Mouse (Mus musculus) left cerebral cortex, postnatal 36 days (tissue): ENCODE data around the gene Gja4. TPM values are rescaled to one million over a fixed set of nuclear protein-coding genes. Genes with fewer than 3 reads are reported as not detected.

ENCODE experiments used
- DNase-seq, 2 experiments: peaks; one replicate each; pipeline ENCODE4 v3.0.0; 2021 to 2022; ENCODE audit warnings: low spot score in 2 of 2, mixed read lengths in 1 of 2
- intact Hi-C: fragments of 180-260 bp; cut with DNase I; formaldehyde crosslinking; loops from one replicate; pipeline ENCODE4 v1.15.1; 2025
- total RNA-seq, 2 experiments: library from RNA; stranded (reverse); gene quantifications; 2 replicates each; pipeline ENCODE4 v1.2.3; 2021

Gene Gja4
- total RNA-seq, 2 experiments from 2014 or later: 3.6 to 4.5 TPM

DNA sequence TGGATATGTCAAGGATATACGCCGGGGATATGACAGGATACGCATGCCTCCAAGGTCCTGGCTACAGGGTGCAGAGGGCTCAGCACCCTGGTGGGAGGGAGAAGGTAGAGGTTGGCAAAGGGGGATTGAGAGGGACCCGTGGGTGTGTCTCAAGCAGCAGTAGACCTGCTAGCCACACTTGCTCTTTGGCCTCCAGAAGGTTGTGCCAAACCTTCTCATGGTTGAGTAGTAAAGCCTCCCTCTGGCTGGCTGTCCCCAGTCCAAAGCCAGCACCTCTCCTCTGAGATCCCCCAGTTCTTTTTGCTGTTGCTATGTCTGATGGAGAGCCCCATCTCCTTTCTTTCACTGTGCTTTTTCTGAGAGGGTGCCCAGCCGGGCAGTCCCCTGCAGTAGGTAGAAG lies 11.4 kb upstream of the Gja4 start:
- intact Hi-C loops: no loop called here

DNA sequence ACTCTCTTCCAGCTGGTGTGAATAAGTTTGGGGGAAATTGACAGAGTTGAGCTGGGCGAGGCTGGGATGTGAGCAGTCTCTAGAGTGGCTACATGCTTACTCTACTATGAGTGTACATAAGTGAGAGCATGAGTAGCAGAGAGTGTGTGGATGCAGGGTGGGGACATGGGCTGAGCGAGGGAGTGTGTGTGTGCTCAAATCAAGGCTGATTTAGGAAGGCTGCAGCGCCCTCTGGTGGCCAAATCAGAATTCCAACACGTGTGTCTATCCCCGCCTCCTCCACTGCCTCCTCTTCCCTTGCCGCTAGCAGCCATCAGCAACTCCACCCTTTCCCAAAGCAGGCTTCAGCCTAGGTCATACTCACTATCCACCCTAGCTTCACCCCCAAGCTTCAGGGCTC lies 10.9 kb upstream of the Gja4 start:
- intact Hi-C loops: loop anchor here (5.0 kb wide), 1 partner anchor 87 kb away; no protein-coding TSS in a partner anchor
- DNase-seq: peak; percentile 73 to 74

More for the DNA sequence above, 11.4 kb upstream of the Gja4 start:
- DNase-seq: no peak

DNA sequence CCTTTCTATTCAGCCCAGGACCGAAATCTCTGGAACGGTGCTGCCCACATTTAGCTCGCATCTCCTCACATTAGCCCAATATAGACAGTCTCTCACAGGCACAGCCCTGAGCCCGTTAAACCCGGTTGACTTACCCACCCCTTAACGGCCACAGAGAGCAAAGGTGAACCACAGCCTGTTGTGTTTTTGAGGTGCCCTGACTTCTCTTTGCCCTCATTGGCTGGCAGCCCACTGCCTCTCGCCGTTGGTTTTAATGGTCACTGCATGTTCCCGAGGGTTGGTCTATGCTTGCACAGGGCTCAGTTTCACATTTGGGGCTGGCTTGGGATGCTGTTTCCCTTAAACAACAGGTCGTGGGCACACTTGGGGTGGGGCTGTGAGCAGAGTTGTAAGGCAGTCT lies 10.5 kb upstream of the Gja4 start:
- intact Hi-C loops: loop anchor here (5.0 kb wide), 1 partner anchor 87 kb away; no protein-coding TSS in a partner anchor
- DNase-seq: no peak

DNA sequence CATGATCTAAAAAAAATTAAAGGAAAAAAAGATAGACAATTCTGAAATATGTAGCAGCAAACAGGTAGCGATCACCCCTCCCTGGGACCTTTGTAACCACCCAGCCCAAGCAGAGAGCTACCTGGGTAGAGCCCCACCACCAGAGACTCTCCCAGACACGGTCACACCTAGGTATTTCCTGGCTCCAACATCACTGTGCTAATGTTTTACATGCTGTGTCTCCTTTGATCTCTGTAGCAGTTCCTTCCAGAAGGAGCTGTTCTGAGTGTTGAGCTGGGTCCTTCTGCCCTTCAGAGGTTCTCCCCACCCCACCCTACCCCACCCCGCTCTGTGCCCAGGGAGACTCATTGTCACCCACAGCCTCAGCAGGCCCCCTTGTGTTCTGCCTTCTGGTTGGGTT lies 9.8 kb upstream of the Gja4 start:
- intact Hi-C loops: loop anchor here (5.0 kb wide), 1 partner anchor 86 kb away; no protein-coding TSS in a partner anchor
- DNase-seq: no peak

DNA sequence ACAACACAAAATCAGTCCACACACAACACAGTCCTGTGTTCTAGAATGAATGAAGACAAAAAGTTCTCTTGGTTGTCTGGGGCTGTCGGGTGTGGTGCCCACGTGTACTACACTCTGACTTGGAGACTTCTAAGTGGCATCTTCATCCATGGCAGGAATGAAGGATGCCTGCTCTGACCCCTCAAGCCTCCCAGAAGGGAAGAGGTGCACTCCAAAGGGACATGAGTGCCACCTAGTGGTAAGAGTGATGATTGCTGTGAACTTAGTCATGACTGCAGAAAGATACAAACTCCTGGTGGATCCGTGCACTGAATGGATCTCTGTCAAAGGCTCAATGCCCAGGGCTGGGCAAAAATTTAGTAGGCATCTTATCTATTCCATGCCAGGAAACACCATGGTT lies 5.8 kb upstream of the Gja4 start:
- DNase-seq: peak in 1 of 2 experiments; percentile 47
- intact Hi-C loops: loop anchor here (2.0 to 10.0 kb wide), 4 partner anchors 67 to 765 kb away; partner anchors contain the start of gene Clspn

DNA sequence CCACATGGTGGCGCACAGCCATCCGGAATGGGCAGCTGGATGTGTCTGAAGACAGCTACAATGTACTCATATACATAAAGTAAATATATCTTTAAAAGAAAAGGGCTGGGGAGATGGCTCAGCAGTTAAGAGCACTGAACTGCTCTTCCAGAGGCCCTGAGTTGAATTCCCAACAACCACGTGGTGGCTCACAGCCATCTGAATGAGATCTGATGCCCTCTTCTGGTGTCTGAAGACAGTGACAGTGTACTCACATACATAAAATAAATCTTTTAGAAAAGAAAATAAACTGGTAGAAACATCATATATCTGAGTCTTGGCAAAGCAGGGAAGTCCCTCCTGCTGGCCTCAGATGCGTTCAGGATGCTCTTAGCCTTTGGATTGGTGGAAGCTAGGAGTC lies 3.3 kb upstream of the Gja4 start:
- DNase-seq: no peak
- intact Hi-C loops: loop anchor here (10.0 kb wide), 2 partner anchors 262 to 762 kb away; partner anchors contain the start of gene Clspn

DNA sequence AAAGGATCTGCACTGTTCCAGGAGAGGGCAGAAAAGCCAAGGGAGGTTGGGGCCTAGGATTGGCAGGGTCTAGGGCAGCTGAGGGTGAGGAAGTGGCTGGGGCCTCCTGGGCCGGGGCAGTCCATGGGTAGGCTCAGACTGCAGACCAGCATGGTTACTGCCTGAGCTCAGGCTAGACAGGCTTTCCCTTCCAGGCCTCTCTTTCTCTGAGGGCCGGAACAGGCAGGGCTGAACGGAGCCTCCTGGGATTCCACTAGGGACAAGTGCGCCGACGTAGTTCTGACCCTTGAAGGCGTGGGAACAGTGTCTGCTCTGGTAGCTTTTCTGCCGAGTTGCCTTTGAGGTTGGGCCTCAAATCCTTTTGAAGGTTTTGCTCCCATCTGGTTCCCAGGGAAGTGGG lies 1.9 kb upstream of the Gja4 start:
- intact Hi-C loops: loop anchor here (10.0 kb wide), 2 partner anchors 261 to 761 kb away; partner anchors contain the start of gene Clspn
- no peak for DNase-seq

DNA sequence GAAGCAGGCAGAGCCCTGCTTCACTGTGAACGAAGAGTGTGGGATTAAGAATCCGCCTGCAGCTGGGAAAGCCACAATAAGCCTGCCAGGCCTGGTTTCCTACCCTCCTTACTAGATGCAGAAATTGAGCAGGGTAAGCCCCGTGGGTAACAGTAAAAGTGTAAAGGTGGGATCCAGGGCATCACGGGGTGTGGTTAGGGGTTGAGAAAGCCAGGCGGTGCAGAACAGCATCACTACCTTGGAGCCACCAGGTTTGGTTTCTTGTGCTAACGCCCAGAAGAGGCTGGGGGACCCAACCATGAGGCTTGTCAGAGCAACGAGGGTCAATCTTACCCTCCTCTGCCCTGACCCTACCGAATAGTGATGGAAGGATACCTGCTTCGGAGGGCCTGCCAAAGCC lies 746 bp upstream of the Gja4 start:
- intact Hi-C loops: loop anchor here (10.0 kb wide), 2 partner anchors 260 to 760 kb away; partner anchors contain the start of gene Clspn
- peak in 1 of 2 experiments; percentile 17 for DNase-seq

DNA sequence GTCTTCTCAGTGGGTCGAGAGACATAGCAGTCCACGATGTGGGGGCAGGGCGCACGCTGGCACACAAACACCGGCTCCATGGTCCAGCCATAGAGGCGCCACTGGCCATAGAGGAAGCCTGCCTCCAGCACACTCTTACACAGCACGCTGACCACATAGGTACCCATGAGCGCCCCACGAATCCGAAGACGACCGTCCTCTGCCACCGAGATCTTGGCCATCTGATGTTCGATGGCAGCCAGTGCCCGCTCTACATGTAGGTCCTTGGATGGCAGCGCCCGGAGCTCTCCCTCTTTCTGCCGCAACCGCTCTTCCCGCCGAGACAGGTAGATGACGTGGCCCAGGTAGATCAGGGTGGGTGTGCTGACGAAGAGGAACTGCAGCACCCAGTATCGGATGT lies 1.5 kb downstream of the Gja4 start:
- DNase-seq: no peak
- intact Hi-C loops: loop anchor here (10.0 kb wide), 2 partner anchors 258 to 758 kb away; partner anchors contain the start of gene Clspn

DNA sequence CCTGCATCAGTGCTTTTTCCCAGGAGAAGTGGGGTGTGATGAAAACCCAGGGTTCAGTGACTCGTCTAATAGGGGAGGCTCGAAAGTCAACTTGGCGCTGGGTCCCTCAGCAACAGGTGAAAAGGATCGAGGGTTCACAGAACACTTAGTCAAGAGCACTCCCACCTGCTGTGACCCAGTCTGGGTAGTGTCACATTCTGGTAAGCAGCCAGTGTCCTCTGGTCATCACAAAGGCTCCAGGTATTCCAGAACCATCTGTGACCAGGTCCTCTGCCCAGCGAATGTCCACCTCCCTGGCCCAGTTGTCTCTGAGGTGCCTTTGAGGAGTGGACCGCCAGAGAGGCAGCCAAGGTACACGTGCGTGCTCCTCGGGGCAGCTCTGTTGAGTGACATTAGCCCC lies 2.3 kb downstream of the Gja4 start:
- DNase-seq: no peak
- intact Hi-C loops: loop anchor here (10.0 kb wide), 2 partner anchors 257 to 757 kb away; partner anchors contain the start of gene Clspn

DNA sequence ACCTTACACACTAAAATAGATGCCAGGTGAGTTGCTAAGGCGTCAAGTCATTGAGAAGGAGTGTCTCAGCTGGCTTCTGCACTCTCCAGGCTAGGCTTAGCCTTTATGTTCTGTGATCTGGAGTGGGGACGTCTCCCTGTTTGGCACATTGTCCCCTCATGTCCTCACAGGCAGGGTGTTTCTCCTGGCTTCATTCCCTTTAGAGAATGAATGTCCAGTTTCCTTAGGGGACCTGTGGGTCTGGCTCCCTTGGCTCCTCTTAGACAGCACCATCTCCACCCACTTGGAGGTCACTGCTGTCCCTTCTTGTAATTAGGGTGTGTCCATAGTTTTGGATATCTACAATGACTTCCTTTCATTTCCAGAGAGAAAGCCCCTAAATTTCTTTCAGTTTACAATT lies 6.9 kb downstream of the Gja4 start:
- intact Hi-C loops: no loop called here
- DNase-seq: no peak

DNA sequence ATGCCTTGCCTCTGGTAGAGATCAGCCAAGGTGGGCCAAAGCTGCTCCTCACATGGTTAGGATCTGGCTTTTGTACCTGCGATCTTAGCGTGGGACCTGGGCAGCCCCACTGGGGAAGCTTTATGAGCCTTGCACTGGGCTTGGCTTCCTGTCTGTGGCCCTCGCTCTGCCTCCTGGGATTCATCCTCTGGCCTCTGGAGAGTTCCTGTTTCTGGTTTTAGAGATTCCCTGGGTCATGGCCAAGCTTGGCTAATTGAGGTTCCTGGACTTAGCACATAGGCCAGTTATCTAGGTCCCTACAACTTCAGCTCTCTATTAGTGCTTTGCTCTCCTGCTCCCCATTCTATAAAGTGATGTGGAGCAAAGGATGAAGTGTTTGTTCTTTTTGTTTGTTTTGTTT lies 10.0 kb downstream of the Gja4 start:
- intact Hi-C loops: no loop called here
- no peak for DNase-seq

DNA sequence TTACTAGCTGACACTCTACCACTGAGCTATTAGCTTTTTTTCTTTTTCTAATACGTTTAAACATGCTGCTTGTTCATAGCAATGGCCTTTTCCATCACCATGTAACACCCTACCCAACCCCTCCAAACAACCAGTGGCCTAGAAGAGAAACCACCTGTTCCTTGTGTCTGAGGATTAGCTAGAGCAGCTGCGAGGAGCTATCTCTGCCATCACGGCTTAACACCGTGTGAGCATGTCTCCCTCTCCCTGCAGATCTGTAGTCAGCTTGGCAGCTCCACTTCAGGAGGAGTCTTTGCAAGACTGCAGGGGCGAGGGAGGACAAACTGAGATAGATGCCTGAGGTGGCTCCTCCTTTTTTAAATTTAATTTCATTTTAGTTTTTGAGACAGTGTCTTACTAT lies 13.3 kb downstream of the Gja4 start:
- intact Hi-C loops: no loop called here

DNA sequence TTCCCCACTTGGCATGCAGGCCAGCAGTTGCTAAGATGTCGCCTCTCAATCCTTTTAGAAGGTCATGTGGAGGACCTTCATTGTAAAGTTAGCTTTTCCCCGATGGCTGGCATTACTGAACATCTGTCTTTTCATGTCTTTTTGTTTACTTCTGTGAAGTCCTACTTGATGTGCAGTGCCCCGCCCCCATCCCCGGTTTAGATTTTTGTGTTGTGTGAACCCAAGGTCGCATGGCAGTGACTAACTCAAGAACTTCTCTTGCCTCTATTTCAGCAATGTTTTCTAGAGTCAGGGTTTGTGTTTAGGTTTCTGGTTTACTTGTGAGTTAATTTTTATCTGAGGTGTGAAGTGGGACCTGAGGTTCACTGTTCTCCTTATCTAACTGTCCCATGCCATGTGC lies 21.2 kb downstream of the Gja4 start:
- intact Hi-C loops: no loop called here
- DNase-seq: no peak

More for the DNA sequence above, 13.3 kb downstream of the Gja4 start:
- DNase-seq: no peak

DNA sequence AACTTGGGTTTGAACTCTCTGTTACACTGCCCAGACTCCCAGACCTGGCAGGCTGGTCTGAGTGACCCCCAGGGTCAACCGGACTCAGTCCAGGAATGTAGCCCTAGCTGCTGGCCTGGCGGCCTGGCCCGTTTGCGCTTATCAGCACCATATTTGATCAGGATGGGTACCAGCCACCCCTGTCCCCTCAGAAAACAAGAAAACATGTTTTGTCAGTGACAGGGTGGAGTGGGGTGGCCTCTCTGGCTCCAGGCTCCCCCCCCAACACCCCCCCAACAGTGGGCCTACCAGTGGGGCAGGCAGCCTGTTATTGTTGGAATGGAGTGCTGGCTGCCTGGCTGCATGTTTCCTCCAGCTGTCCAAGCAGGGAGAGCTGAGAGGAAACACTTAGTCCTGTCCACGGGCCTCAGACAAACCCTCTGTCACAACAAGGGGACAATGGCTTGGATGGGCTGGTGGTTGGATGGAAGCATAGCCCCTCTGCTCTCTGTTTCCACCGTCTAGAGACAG lies 24.7 kb downstream of the Gja4 start:
- intact Hi-C loops: no loop called here
- no peak for DNase-seq

DNA sequence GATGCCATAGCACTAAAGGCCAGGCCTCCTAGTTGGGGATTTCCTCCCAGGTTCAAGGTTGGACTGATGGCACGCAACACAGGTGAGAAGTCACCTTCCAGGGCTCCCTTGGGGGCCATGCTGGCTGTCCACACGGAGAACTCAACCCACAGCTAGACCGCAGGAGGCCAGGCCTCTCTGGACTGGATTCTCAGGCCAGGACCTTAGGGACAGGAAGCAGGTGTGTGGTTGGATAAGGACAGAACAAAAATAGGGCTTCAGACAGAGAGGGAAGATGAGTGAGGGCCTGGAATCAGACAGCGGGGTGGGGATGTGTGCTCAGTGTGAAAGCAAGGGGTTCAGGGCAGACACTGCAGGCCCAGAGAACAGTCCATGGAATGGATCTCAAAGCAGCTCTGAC lies 26.9 kb downstream of the Gja4 start:
- no peak for DNase-seq
- intact Hi-C loops: no loop called here

DNA sequence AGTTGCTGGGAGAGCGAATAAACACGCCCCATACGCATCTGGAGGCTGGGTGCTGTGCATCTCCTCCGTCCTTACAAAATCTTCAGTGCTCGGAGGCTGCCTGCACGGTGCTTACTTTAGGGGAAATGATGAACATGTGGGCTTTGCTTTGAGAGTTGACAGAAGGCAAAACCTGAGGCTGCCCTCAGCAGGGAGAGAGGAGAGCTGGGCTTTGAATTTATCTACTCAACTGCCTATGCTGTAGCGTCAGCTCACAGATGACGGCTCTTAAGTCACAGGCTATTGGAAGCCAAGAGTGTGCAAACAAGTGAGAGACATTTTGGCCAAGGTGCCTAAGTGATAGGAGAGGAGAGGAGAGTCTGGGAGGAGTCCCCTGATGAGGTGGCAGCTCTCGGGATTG lies 34.6 kb downstream of the Gja4 start:
- intact Hi-C loops: no loop called here

DNA sequence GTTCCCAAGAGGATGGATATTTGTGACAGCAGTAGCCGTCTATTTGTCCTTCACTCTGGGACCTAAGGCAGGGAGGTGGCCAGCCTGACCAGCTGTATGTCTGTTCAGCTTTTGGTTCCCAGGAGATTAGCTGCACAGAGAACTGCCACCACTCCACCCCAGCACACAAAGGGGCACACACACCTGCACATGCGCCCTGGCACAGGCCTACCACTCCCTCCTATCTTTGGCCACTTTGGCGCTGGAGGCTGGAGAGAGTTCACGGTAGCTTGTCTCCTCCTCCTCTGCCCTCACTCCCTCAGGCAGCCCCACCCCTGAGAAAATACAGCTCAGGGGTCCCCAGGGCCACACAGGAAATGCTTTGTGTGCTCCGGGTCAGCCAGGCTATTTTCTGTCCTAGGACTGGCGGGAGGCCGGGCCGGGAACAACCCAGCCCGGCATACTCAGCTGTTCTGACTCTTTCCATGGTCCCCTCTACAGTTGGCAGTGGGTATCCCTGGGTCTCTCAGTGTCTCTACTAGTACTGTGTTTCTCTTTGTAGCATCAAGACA lies 35.3 kb downstream of the Gja4 start:
- no peak for DNase-seq

More for the DNA sequence above, 34.6 kb downstream of the Gja4 start:
- no peak for DNase-seq

DNA sequence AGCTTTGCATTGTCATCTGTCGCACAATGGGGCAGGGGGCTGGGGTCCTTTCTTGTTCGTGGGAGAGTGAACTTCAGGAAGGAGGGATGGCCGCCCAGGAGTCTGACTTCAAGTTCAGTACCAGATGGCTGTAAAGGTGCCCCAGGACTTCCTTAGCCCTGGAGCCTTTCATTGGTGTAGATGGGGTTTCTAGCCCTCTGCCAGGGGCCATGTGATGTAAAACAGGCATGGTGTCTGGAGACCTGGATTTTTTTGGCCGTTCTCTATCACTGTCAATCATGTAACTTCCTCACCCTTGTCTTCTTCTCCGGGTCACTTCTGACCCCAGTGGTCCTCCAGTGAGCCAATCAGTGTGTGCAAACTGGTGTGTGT lies 49.7 kb downstream of the Gja4 start:
- no peak for DNase-seq
- intact Hi-C loops: no loop called here

More for the DNA sequence above, 35.3 kb downstream of the Gja4 start:
- intact Hi-C loops: no loop called here

DNA sequence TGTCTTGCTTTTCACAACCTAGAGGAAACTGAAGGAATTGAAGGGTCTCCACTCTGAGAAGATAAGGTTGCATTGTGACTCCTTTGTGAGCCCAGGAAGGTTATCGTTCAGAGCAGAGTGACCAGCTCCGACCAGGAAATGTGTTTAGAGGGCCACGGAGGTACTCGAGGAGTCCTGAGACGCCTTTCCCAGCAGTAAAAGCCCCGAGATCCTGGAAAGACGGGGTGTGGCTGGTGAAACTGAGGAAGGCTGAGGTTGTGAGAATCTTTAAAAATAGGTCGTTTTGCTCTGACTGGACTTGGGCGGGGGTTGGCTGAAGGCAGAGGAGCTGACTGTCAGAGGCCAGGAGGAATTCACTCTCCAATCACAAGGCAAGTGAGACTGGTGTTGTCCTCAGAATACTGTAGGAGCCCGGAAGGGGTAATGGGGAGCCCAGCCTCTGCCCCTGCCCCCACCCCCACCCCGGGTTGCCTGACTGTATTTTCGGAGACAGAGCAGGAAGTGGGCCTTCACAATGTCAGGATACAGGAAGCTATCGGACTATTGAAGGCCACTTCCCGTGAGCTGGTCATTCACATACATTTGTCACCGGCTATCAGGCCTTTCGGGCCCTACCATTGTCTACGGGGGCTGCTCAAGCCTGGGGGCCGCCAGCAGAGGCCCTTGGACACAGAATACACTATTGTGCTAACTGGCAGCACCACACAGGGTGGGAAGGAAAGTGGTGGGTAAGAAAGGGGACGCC lies 50.2 kb downstream of the Gja4 start:
- intact Hi-C loops: no loop called here
- DNase-seq: no peak

DNA sequence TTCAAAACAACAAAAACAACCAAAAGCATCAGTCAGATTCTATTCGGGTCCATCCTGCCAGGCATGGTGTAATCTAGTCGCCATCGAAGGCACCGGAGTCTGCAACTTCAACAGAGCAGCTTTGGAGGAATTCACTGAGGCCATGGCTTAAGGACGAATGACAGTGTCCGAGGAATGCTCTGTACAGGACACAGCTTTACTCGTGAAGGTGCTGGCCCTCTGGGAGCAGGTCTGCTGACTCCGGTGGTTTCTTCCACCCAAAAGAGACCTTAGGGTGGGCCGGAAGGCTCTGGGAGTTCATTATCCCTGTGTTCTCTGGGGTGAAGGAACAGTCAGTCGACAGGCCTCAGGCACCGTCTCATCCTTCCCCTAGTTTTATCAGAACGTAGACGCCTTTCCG lies 52.2 kb downstream of the Gja4 start:
- no peak for DNase-seq
- intact Hi-C loops: no loop called here
